Mouse (Mus musculus) liver, embryonic 16.5 days (tissue): Measurements from ENCODE around the gene Dnhd1. TPM values are rescaled to one million over a fixed set of nuclear protein-coding genes. Genes with fewer than 3 reads are reported as not detected.

Experiments
- ATAC-seq: fragments of 200-750 bp; cut with Nextera tagmentation; 2 replicates; pipeline ENCODE4 v1.8.0; 2017; ENCODE audit warnings: low read depth, mild to moderate bottlenecking, moderate number of reproducible peaks, moderate library complexity
- H3K27ac ChIP-seq: fragments of 300-500 bp; sonication (generic); 2 replicates; pipeline ENCODE4 v1.5.1; 2014; ENCODE audit warnings: mild to moderate bottlenecking, low read length
- H3K27me3 ChIP-seq: fragments of 300-500 bp; sonication (generic); 2 replicates; pipeline ENCODE4 v1.6.1; 2014; ENCODE audit warnings: low read depth, low read length, mixed read lengths; ENCODE audit not compliant: control insufficient read depth, insufficient read depth
- H3K36me3 ChIP-seq: fragments of 300-500 bp; sonication (generic); 2 replicates; pipeline ENCODE4 v1.6.1; 2014; ENCODE audit warnings: mild to moderate bottlenecking; ENCODE audit not compliant: control insufficient read depth, insufficient read depth
- H3K4me1 ChIP-seq: fragments of 300-500 bp; sonication (generic); 2 replicates; pipeline ENCODE4 v1.6.1; 2014; ENCODE audit warnings: low read depth, low read length, mixed read lengths; ENCODE audit not compliant: control insufficient read depth
- H3K4me2 ChIP-seq: fragments of 300-500 bp; sonication (generic); 2 replicates; pipeline ENCODE4 v1.6.1; 2014; ENCODE audit warnings: low read depth, low read length, mixed read lengths
- H3K4me3 ChIP-seq: fragments of 300-500 bp; sonication (generic); 2 replicates; pipeline ENCODE4 v1.5.1; 2014; ENCODE audit warnings: low read depth, mild to moderate bottlenecking, low read length
- H3K9ac ChIP-seq: fragments of 300-500 bp; sonication (generic); 2 replicates; pipeline ENCODE4 v1.6.1; 2014; ENCODE audit warnings: low read depth, low read length
- H3K9me3 ChIP-seq: fragments of 300-500 bp; sonication (generic); replicated peaks from 2 replicates; pipeline ENCODE4 v1.6.1; 2016; ENCODE audit warnings: low read length; ENCODE audit not compliant: control insufficient read depth
- WGBS: fragments of 180-500 bp; shearing (Covaris S2); extraction: QIAGEN DNeasy Blood & Tissue Kit; methylation state at CpG from one replicate; pipeline ENCODE4 v1.1.7; 2014; ENCODE audit not compliant: insufficient replicate concordance; 5-methylcytosine and 5-hydroxymethylcytosine counted together
- polyA plus RNA-seq: library from polyadenylated mRNA; unstranded; fragments of >200 nt; fragmentation: Nextera tagmentation; extraction: Ambion mirVana; gene quantifications from 2 replicates; pipeline ENCODE4 v1.2.1, GENCODE M21; 2015

Dnhd1 gene
- polyA plus RNA-seq, 1 experiment from 2014 or later: 0.13 TPM

- peaks cover 14% of the 10 kb centered on the region for H3K27me3 ChIP-seq
- H3K4me3 ChIP-seq: peak overlapping the region; percentile 42
- no peaks in the 10 kb centered on the region; the same call in 1 of the 2 replicates for H3K4me1 ChIP-seq
- no peak overlapping the region for H3K27ac ChIP-seq
- H3K4me2 ChIP-seq: peak overlapping the region; percentile 61
- WGBS: 17% methylated on average over 51 of the region's 51 CpGs
- peak; percentile 62 for ATAC-seq
- no peaks in the 10 kb centered on the region for H3K9me3 ChIP-seq
- no peaks in the 10 kb centered on the region; the same call in 1 of the 2 replicates for H3K36me3 ChIP-seq
- H3K9ac ChIP-seq: no peak overlapping the region
Measured at GRCm38 (mm10) chr7:105761813-105762484, 111.3 kb downstream of the Dnhd1 start.

- Histone ChIP-seq H3K4me1 (no peaks in the 10 kb centered on the region; the same call in 1 of the 2 replicates), H3K36me3 (no peaks in the 10 kb centered on the region; the same call in 1 of the 2 replicates), H3K9me3 (no peaks in the 10 kb centered on the region), H3K27me3 (peaks cover 14% of the 10 kb centered on the region), H3K4me3 (peak overlapping the region; percentile 42), H3K27ac (no peak overlapping the region), H3K9ac (no peak overlapping the region), H3K4me2 (peak overlapping the region; percentile 61)
- 15% methylated on average over 55 of the region's 55 CpGs for WGBS
- ATAC-seq: peak; percentile 22; the same call in 1 of the 2 replicates
Measured at GRCm38 (mm10) chr7:105762517-105763270, 112.1 kb downstream of the Dnhd1 start.

DNA sequence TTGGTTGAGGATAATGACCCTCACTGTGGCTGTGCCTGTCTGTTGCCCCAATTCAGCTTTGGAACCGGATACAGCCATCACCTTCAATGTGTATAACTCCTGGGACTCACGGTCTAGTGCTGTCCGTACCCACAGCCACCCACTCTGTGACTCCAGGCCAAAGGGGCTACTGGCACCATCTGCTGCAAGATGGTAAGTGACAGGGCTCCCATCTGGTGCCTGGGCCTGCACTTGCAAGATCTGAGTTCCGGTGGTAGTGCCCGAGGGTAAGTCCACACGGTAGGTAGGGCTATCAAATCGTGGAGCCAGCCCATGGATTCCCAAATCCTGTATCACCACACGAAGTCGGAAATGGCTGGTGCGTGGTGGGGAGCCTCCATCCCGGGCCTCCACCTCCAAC lies 113.7 kb downstream of the Dnhd1 start:
- no peaks in the 10 kb centered on the region for H3K9me3 ChIP-seq
- no peak overlapping the region for H3K9ac ChIP-seq
- H3K4me3 ChIP-seq: no peak overlapping the region
- no peaks in the 10 kb centered on the region; the same call in 1 of the 2 replicates for H3K4me1 ChIP-seq
- no peak overlapping the region for H3K4me2 ChIP-seq
- no peak for ATAC-seq
- no peak overlapping the region for H3K27ac ChIP-seq
- WGBS: 71% methylated on average over 11 of the region's 11 CpGs
- no peaks in the 10 kb centered on the region; the same call in 1 of the 2 replicates for H3K36me3 ChIP-seq
- peaks cover 14% of the 10 kb centered on the region for H3K27me3 ChIP-seq

DNA sequence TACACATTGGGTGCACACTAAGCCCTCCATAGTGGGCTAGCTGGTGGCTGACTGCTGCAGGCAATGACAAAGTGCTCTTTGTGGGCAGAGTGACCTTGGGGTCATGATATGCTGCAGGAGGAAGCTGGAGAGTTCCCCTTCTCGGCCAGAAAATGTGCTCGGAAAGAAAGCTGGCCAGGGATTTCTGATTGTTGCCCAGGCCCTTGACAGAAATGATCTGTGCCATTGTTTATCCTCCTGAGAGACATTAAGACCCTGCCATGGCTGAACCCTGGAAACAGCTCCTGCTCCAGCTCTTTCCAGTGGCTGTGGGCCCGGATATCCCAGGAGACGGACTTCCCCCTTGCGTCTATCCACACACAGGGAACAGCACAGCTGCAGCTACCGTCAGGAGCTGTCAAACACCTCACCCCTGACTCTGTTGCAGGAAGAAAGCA lies 117.1 kb downstream of the Dnhd1 start:
- Histone ChIP-seq H3K9me3 (no peaks in the 10 kb centered on the region), H3K36me3 (no peaks in the 10 kb centered on the region; the same call in 1 of the 2 replicates), H3K4me3 (no peak overlapping the region), H3K9ac (no peak overlapping the region), H3K27ac (no peak overlapping the region), H3K27me3 (peaks cover 5% of the 10 kb centered on the region), H3K4me2 (no peak overlapping the region), H3K4me1 (no peaks in the 10 kb centered on the region; the same call in 1 of the 2 replicates)
- no peak for ATAC-seq
- 19% methylated on average over 6 of the region's 6 CpGs for WGBS

DNA sequence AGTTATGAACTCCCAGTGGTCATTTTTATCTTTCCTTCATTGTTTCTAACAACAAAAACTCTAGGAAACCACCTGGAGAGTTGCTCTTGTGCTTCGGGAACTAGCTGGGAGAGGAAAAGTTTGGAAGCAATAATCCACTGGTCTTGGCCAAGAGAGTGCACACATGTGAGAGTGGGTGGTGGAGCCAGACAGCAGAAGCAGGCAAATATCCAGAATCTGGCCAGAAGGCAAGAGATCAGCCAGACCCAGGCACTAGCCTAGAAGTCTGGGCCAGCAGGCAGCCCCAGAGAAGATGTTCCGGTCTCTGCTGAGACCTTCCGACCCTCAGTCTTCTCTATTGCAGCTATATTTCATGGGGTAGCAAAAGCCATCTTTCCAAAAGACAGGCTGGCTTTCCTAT lies 119.3 kb downstream of the Dnhd1 start:
- 75% methylated on average over 3 of the region's 3 CpGs for WGBS
- no peak for ATAC-seq
- Histone ChIP-seq H3K36me3 (no peaks in the 10 kb centered on the region; the same call in 1 of the 2 replicates), H3K4me1 (no peaks in the 10 kb centered on the region; the same call in 1 of the 2 replicates), H3K9me3 (no peaks in the 10 kb centered on the region), H3K27ac (no peak overlapping the region), H3K9ac (no peak overlapping the region), H3K4me2 (no peak overlapping the region), H3K27me3 (no peaks in the 10 kb centered on the region), H3K4me3 (no peak overlapping the region)

Other genes starting within 250 kb of the Dnhd1 start
- gene Cnga4, start 246.3 kb upstream of the Dnhd1 start, polyA plus RNA-seq: not detected in 2 replicates
- not detected in 2 replicates for gene Cckbr, start 225.1 kb upstream of the Dnhd1 start, polyA plus RNA-seq
- gene Cavin3, start 168.5 kb upstream of the Dnhd1 start, polyA plus RNA-seq: 4.0 and 5.2 TPM in 2 replicates
- gene Smpd1, start 96.5 kb upstream of the Dnhd1 start, polyA plus RNA-seq: 21.3 and 21.9 TPM in 2 replicates
- 1.9 and 3.3 TPM in 2 replicates for gene Apbb1, start 69.2 kb upstream of the Dnhd1 start, polyA plus RNA-seq
- gene Hpx, start 50.7 kb upstream of the Dnhd1 start, polyA plus RNA-seq: 451 and 504 TPM in 2 replicates
- 3.1 and 4.6 TPM in 2 replicates for gene Trim3, start 17.3 kb upstream of the Dnhd1 start, polyA plus RNA-seq
- 91.7 and 106 TPM in 2 replicates for gene Timm10b, start 10.8 kb upstream of the Dnhd1 start, polyA plus RNA-seq
- 11.0 and 11.2 TPM in 2 replicates for gene Arfip2, start 10.4 kb upstream of the Dnhd1 start, polyA plus RNA-seq
- gene Gm45799, start 10.3 kb upstream of the Dnhd1 start, polyA plus RNA-seq: 4.1 and 17.0 TPM in 2 replicates
- 114 and 116 TPM in 2 replicates for gene Ilk, start 85.8 kb downstream of the Dnhd1 start, polyA plus RNA-seq
- 11.0 and 11.5 TPM in 2 replicates for gene Rrp8, start 86.6 kb downstream of the Dnhd1 start, polyA plus RNA-seq
- gene Taf10, start 93.5 kb downstream of the Dnhd1 start, polyA plus RNA-seq: 82.4 and 84.8 TPM in 2 replicates
- 65.0 and 73.5 TPM in 2 replicates for gene Tpp1, start 101.4 kb downstream of the Dnhd1 start, polyA plus RNA-seq
- 0.77 and 0.91 TPM in 2 replicates for gene Dchs1, start 136.8 kb downstream of the Dnhd1 start, polyA plus RNA-seq
- gene Mrpl17, start 160.3 kb downstream of the Dnhd1 start, polyA plus RNA-seq: 204 and 210 TPM in 2 replicates